Mouse (Mus musculus) hindbrain, embryonic 13.5 days (tissue): ENCODE results near the gene C330021F23Rik. TPM values are rescaled to one million over a fixed set of nuclear protein-coding genes. Genes with fewer than 3 reads are reported as not detected.
"Not testable (repeated sequence)": the region's sequence is repeated elsewhere in the genome, so short reads cannot be mapped to it uniquely, and the experiment has no call there.

Experiments used
- ATAC-seq: fragments of 200-750 bp; cut with Nextera tagmentation; 2 replicates; pipeline ENCODE4 v1.8.0; 2017; ENCODE audit warnings: moderate TSS enrichment; ENCODE audit not compliant: low FRiP score
- H3K27ac ChIP-seq: fragments of 300-500 bp; sonication (generic); 2 replicates; pipeline ENCODE4 v1.5.1; 2015; ENCODE audit warnings: inconsistent platforms, mild to moderate bottlenecking, moderate library complexity
- H3K27me3 ChIP-seq: fragments of 300-500 bp; sonication (generic); 2 replicates; pipeline ENCODE4 v1.6.1; 2015; ENCODE audit warnings: mild to moderate bottlenecking, inconsistent platforms
- H3K36me3 ChIP-seq: fragments of 300-500 bp; sonication (generic); 2 replicates; pipeline ENCODE4 v1.6.1; 2015; ENCODE audit warnings: mild to moderate bottlenecking, inconsistent platforms
- H3K4me1 ChIP-seq: fragments of 300-500 bp; sonication (generic); replicated peaks from 2 replicates; pipeline ENCODE4 v1.6.1; 2015; ENCODE audit warnings: inconsistent platforms
- H3K4me2 ChIP-seq: fragments of 300-500 bp; sonication (generic); 2 replicates; pipeline ENCODE4 v1.6.1; 2015; ENCODE audit warnings: inconsistent platforms, mild to moderate bottlenecking, moderate library complexity
- H3K4me3 ChIP-seq: fragments of 300-500 bp; sonication (generic); 2 replicates; pipeline ENCODE4 v1.5.1; 2015; ENCODE audit warnings: mild to moderate bottlenecking, inconsistent platforms
- H3K9ac ChIP-seq: fragments of 300-500 bp; sonication (generic); 2 replicates; pipeline ENCODE4 v1.6.1; 2015; ENCODE audit warnings: mild to moderate bottlenecking, inconsistent platforms
- H3K9me3 ChIP-seq: fragments of 300-500 bp; sonication (generic); 2 replicates; pipeline ENCODE4 v1.6.1; 2016; ENCODE audit warnings: inconsistent platforms
- WGBS: fragments of 180-500 bp; shearing (Covaris S2); methylation state at CpG from one replicate; pipeline ENCODE4 v1.1.7; 2015; 5-methylcytosine and 5-hydroxymethylcytosine counted together
- polyA plus RNA-seq: library from polyadenylated mRNA; unstranded; fragments of >200 nt; fragmentation: Nextera tagmentation; extraction: Ambion mirVana; gene quantifications from 2 replicates; pipeline ENCODE4 v1.2.1, GENCODE M21; 2015

C330021F23Rik gene
- polyA plus RNA-seq, 1 experiment from 2014 or later: 0.62 TPM

GRCm38 (mm10) chr8:3568378-3568777 lies 588 bp downstream of the C330021F23Rik start:
- H3K4me2 ChIP-seq: peak overlapping the region; percentile 45; the same call in 1 of the 2 replicates
- H3K4me1 ChIP-seq: peaks cover 14% of the 10 kb centered on the region
- H3K36me3 ChIP-seq: no peaks in the 10 kb centered on the region
- no peak overlapping the region for H3K4me3 ChIP-seq
- no peak overlapping the region for H3K27ac ChIP-seq
- H3K9me3 ChIP-seq: no peaks in the 10 kb centered on the region
- 2% methylated on average over 7 of the region's 7 CpGs for WGBS
- H3K27me3 ChIP-seq: no peaks in the 10 kb centered on the region
- H3K9ac ChIP-seq: no peak overlapping the region; the same call in 1 of the 2 replicates
- ATAC-seq: no peak

- Histone ChIP-seq H3K27me3 (no peaks in the 10 kb centered on the region), H3K9me3 (no peaks in the 10 kb centered on the region), H3K4me2 (no peak overlapping the region), H3K36me3 (no peaks in the 10 kb centered on the region), H3K27ac (no peak overlapping the region), H3K9ac (no peak overlapping the region), H3K4me3 (no peak overlapping the region), H3K4me1 (peaks cover 14% of the 10 kb centered on the region)
- ATAC-seq: no peak
- 93% methylated on average over 5 of the region's 5 CpGs for whole genome bisulfite sequencing
These were observed 2.0 kb downstream of the C330021F23Rik start for GRCm38 (mm10) chr8:3569784-3570183.

DNA sequence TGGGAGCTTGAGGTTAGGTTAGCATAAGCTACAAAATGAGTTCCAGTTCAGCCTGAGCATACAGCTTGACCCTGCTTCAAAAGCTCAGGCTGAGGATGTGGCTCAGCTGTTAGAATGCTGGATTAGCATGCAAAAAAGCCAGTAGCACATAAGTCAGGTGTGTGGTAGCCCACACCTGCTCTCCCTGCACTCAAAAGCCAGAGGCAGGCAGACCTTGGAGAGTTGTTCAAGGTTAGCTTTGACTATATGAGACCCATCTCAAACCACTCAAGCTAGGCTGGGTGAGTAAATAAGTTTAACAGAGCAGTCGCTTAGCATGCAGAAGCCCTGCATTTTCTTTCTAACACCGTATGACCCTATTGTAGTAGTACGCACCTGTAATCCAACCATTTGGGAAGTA lies 6.8 kb downstream of the C330021F23Rik start:
- no peak overlapping the region for H3K4me3 ChIP-seq
- H3K36me3 ChIP-seq: no peaks in the 10 kb centered on the region
- H3K9me3 ChIP-seq: no peaks in the 10 kb centered on the region
- WGBS: 94% methylated on average over 3 of the region's 3 CpGs
- no peak overlapping the region for H3K27ac ChIP-seq
- ATAC-seq: no peak
- H3K27me3 ChIP-seq: no peaks in the 10 kb centered on the region
- no peak overlapping the region for H3K9ac ChIP-seq
- H3K4me2 ChIP-seq: no peak overlapping the region
- H3K4me1 ChIP-seq: no peaks in the 10 kb centered on the region

- Histone ChIP-seq H3K27me3 (no peaks in the 10 kb centered on the region), H3K4me1 (no peaks in the 10 kb centered on the region), H3K36me3 (no peaks in the 10 kb centered on the region), H3K27ac (no peak overlapping the region), H3K4me3 (no peak overlapping the region), H3K4me2 (no peak overlapping the region), H3K9me3 (no peaks in the 10 kb centered on the region), H3K9ac (no peak overlapping the region)
- 84% methylated on average over 15 of the region's 15 CpGs for WGBS
- ATAC-seq: no peak
These were observed 8.6 kb downstream of the C330021F23Rik start for GRCm38 (mm10) chr8:3576211-3576960.

- no peak for ATAC-seq
- H3K4me1 ChIP-seq: no peaks in the 10 kb centered on the region
- H3K36me3 ChIP-seq: no peaks in the 10 kb centered on the region
- H3K27ac ChIP-seq: no peak overlapping the region
- 87% methylated on average over 9 of the region's 9 CpGs for WGBS
- H3K4me3 ChIP-seq: no peak overlapping the region
- no peak overlapping the region for H3K9ac ChIP-seq
- no peaks in the 10 kb centered on the region for H3K9me3 ChIP-seq
- no peaks in the 10 kb centered on the region for H3K27me3 ChIP-seq
- H3K4me2 ChIP-seq: no peak overlapping the region
These were observed 11.9 kb downstream of the C330021F23Rik start for GRCm38 (mm10) chr8:3579390-3580364.

GRCm38 (mm10) chr8:3581961-3582360 lies 14.2 kb downstream of the C330021F23Rik start:
- H3K4me1 ChIP-seq, H3K9me3 ChIP-seq, H3K4me3 ChIP-seq, ATAC-seq, H3K4me2 ChIP-seq, H3K27ac ChIP-seq, H3K27me3 ChIP-seq, H3K9ac ChIP-seq, H3K36me3 ChIP-seq: not testable (repeated sequence)
- WGBS: 82% methylated on average over 2 of the region's 3 CpGs

GRCm38 (mm10) chr8:3586452-3586851 lies 18.7 kb downstream of the C330021F23Rik start:
- Histone ChIP-seq H3K27me3 (no peaks in the 10 kb centered on the region), H3K36me3 (no peaks in the 10 kb centered on the region), H3K9ac (no peak overlapping the region), H3K4me1 (peaks cover 8% of the 10 kb centered on the region), H3K27ac (no peak overlapping the region), H3K4me3 (no peak overlapping the region), H3K4me2 (no peak overlapping the region), H3K9me3 (no peaks in the 10 kb centered on the region)
- no peak for ATAC-seq
- 99% methylated on average over 2 of the region's 2 CpGs for WGBS

GRCm38 (mm10) chr8:3586993-3587390 lies 19.2 kb downstream of the C330021F23Rik start, which contains the start of gene Camsap3:
Gene Camsap3 (plus strand): TSS chr8:3587293.
- Histone ChIP-seq H3K9me3 (no peaks in the 10 kb centered on the region), H3K4me1 (peaks cover 8% of the 10 kb centered on the region), H3K36me3 (no peaks in the 10 kb centered on the region), H3K27me3 (no peaks in the 10 kb centered on the region), H3K27ac (peak within 1 kb of the TSS; percentile 93), H3K9ac (peak within 1 kb of the TSS; percentile 88), H3K4me3 (peak within 1 kb of the TSS; percentile 86), H3K4me2 (peak within 1 kb of the TSS; percentile 67)
- 0 out of 2 replicates have a peak, but pooled peaks have one; percentile 0 for ATAC-seq
- WGBS: 8% methylated on average over 7 of the region's 7 CpGs

DNA sequence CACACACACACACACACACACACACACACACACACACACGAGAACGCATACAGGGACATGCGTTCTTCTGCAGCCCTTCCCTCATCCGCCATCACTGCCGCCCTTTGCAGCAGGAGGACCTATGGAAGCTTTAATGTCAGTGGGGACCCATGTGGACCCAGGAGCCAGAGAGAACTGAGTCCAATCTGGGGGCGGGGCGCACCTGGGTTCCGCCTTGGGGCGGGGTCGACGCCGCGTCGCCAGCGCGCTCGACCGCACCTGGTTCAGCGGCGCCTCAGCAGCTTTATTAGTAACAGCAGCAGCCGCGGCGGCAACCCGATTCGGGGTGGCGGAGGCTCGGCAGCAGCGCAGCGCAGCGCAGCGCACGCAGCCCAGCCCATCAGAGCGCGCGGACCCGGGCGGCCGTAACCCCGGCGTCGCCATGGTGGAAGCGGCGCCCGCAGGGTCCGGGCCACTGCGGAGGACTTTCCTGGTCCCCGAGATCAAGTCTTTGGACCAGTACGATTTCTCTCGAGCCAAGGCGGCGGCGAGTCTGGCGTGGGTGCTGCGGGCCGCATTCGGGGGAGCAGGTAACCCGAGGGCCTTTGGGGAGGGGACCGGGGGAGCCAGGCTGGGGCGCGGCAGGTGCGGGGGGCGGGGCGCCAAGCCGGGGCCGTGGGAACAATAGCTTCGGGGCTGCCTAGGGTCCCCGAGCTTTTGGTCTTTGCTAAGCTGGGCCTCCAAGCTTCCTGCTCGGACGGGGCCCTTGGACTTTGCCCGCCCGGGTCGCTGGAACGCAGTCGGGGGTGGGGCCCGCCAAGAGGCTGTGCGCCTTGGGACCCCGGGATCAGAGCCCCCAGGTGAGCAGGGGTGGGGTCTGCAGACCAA lies 19.8 kb downstream of the C330021F23Rik start:
- peak overlapping the region; percentile 67 for H3K4me2 ChIP-seq
- under 1% methylated on average over 67 of the region's 77 CpGs for WGBS
- no peaks in the 10 kb centered on the region for H3K27me3 ChIP-seq
- no peaks in the 10 kb centered on the region for H3K9me3 ChIP-seq
- ATAC-seq: peak; percentile 82
- H3K27ac ChIP-seq: peak overlapping the region; percentile 93
- H3K9ac ChIP-seq: peak overlapping the region; percentile 88
- peak overlapping the region; percentile 86 for H3K4me3 ChIP-seq
- no peaks in the 10 kb centered on the region for H3K36me3 ChIP-seq
- H3K4me1 ChIP-seq: peaks cover 8% of the 10 kb centered on the region

GRCm38 (mm10) chr8:3588258-3588633 lies 20.5 kb downstream of the C330021F23Rik start:
- H3K27me3 ChIP-seq: no peaks in the 10 kb centered on the region
- H3K9ac ChIP-seq: peak overlapping the region; percentile 88
- H3K9me3 ChIP-seq: no peaks in the 10 kb centered on the region
- peak; percentile 68 for ATAC-seq
- H3K36me3 ChIP-seq: no peaks in the 10 kb centered on the region
- WGBS: 5% methylated on average over 11 of the region's 11 CpGs
- peak overlapping the region; percentile 86 for H3K4me3 ChIP-seq
- peaks cover 13% of the 10 kb centered on the region for H3K4me1 ChIP-seq
- H3K4me2 ChIP-seq: peak overlapping the region; percentile 67
- peak overlapping the region; percentile 93 for H3K27ac ChIP-seq

DNA sequence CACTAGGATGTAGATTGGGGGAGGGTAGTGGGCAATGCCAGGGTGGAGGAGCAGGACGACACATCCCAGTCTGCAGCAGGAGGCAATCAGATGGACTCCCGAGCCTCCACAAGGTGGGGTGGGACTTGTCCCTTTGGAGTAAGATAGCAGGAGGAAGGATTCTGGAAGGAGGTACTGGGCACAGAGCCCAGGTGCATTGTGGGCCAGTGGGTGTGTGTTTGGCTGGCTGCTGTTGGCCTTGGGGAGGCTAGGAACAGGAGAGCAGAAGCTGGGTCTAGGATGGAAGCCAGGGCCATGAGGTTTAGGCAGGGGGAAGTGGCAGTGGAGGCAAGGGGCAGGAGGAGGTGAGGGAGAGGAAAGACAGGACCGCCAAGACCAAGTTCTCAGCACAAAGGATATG lies 25.7 kb downstream of the C330021F23Rik start:
- peaks cover 14% of the 10 kb centered on the region for H3K4me1 ChIP-seq
- 70% methylated on average over 3 of the region's 3 CpGs for whole genome bisulfite sequencing
- H3K9me3 ChIP-seq: no peaks in the 10 kb centered on the region
- H3K36me3 ChIP-seq: peaks cover 9% of the 10 kb centered on the region
- H3K27me3 ChIP-seq: no peaks in the 10 kb centered on the region
- no peak for ATAC-seq
- no peak overlapping the region for H3K4me3 ChIP-seq
- no peak overlapping the region for H3K9ac ChIP-seq
- no peak overlapping the region for H3K27ac ChIP-seq
- no peak overlapping the region for H3K4me2 ChIP-seq
